Mouse (Mus musculus): ENCODE measurements around the gene Pfdn2.
A peak's percentile ranks its signal among the peaks of the same experiment; 100 is the strongest.

Gene Pfdn2

GRCm38 (mm10) chr1:171355812-171356340 is 10.4 kb downstream of the Pfdn2 start:
- no peak for DNase-seq (ENCODE audit: extremely low spot score, low spot score)

- no peak for DNase-seq (ENCODE audit: extremely low spot score, low spot score)
Observed at GRCm38 (mm10) chr1:171356814-171357213, 11.3 kb downstream of the Pfdn2 start.

- DNase-seq (ENCODE audit: extremely low spot score, low spot score) = no peak
Observed at GRCm38 (mm10) chr1:171358421-171358820, 13.0 kb downstream of the Pfdn2 start.

DNA sequence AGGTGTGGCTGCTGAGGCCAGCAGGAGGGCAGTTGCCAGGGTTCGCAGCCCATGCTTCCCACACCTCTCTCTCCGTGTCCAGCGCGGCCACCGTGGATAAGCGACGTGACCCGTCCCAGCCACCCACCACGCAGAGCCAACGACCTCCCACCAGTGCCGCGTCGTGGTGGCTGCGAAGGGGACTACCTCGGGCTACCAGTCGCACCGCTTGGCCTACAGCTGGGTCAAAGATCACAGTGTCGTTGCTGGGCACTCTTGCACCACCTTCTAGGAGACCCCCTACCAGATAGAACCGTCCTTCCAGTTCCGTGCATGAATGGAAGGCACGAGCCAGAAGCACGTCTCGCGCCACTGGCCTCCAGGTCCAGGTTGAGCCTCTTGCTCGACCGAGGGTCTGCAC is 14.8 kb downstream of the Pfdn2 start:
- DNase-seq (ENCODE audit: extremely low spot score, low spot score) = no peak

GRCm38 (mm10) chr1:171360656-171361055 is 15.2 kb downstream of the Pfdn2 start, which contains the start of gene Klhdc9:
TSS of gene Klhdc9 (minus strand) at chr1:171360798.
- DNase-seq (ENCODE audit: extremely low spot score, low spot score) = peak; percentile 93

DNA sequence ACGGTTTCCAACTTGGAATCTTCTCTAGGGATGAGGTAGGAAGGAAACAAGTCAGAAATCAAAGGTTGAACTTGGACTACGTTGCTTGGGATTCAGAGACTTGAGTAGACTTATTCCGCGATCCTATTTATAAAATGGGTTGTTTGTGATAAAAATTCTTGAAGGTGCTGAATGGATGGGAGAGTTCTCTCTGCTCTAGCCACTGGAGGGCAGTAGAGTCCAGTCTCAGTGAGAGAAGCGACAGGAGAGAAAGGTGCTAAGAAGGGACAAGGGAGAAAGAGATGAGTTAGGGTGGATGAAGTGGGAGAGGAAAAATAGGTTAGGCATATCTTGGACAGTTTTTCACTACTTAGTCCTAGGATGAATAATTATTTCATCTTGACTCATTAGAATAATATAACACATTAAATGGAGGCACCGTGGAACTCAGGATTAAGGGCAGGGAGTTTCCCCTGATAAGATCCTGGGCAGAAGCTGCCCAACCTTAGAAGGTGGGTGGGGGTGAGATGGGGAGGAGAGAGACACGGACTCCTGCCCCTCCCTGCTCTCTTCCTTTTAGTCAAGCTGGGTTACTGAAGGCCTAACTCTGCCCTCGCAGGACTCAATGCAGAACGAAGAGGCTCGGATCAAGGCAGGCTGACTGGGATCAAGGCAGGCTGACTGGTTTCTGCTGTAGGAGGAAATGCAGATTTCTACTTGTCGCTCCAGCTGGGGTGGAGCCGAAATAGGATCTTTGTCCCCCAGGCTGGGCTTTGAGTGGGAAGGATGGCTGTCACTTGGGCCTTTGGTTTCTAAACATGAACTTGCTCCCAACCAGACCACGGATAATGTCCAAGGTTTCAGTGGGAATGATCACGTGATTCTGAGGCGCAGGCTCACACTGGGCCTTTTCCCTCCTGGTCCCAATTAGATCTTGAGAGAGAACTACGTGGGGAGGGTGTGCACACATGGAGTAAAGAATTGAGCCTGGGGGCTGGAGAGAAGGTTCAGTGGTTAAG is 15.9 kb downstream of the Pfdn2 start:
- DNase-seq (ENCODE audit: extremely low spot score, low spot score) = peak; percentile 62

DNA sequence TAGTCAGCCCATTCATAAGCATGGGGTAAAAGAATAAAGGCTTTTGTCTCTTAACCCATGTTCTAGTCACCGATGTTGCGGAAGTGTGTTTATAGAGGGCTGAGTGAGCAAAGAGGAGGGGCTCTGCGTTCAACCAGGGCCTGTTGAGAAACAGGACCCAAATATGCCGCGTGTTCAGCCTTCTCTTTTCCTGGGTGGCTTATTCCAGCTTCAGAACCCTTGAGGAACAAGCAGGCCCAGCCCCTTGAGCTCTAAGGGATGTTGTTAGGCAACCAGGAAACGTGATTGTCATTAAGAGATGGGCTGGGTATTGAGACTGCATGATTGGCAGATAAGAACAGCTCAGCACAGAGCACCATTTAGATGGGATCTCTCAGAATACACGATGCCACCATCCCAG is 20.5 kb downstream of the Pfdn2 start:
- no peak for DNase-seq (ENCODE audit: extremely low spot score, low spot score)

- DNase-seq (ENCODE audit: extremely low spot score, low spot score) = no peak
Observed at GRCm38 (mm10) chr1:171369845-171370556, 24.5 kb downstream of the Pfdn2 start, which contains the start of gene Nectin4. TSS of gene Nectin4 (plus strand) at chr1:171370099.

DNA sequence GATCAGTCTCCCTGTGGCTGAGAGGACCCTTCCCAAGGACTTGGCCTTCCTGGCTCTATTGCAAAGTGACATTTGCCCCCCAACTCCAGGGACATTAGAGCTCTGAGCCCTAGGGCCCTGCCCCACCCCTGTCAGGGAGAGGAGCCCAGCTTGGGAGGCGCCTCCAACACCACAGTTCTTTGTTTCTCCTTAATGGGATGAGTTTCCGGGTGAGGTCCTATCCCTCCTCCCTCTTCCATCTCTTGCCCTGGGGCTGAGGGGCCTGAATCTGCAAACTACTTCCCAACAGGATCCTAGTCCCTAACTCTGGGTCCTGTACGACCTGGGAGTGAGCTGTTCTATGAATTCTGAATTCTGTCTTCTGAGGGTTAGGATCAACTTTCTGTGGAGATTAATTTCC is 27.4 kb downstream of the Pfdn2 start:
- no peak for DNase-seq (ENCODE audit: extremely low spot score, low spot score)

DNA sequence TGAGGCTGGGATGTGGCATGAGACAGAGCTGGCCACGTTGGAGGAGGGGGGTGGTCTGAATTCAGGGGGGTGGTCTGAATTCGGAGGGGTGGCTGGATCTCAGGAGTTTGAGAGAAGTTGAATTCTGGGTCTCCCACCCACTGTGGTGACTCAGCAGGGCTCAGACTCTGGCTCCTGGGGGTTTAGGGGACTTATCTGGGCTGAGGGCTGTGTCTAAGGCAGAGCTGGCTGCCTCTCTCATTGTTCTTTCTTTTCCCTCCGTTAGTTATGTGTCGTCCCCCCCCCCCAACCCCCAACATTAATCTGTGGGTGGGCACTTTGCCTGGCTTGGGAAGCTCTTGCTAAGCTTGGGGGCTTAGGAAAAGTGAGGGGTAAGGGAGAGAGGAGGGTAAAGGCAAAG is 28.5 kb downstream of the Pfdn2 start:
- DNase-seq (ENCODE audit: extremely low spot score, low spot score) = no peak

DNA sequence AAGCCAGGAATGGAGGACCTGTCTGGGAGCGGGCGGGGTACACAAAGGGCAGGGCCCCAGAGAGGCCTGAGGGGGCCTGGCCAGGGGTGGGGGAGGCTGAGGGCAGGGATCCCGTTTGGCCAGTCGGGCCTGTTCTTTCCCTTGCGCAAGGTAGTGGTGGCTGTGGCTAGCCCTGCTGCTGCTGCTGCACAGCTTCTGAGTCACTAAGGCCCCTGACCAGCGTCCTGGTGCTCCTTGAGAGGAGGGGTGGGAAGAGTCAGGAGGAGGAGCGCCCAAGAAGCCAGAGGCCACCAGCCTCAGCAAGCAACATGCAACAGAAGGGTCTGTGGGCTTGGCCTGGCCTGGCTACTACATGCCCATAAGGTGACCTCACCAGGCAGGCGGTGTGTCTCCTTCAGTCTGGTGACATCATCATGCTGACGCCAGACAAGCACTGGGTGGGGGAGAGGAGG is 30.2 kb downstream of the Pfdn2 start:
- no peak for DNase-seq (ENCODE audit: extremely low spot score, low spot score)

GRCm38 (mm10) chr1:171378298-171378697 is 32.8 kb downstream of the Pfdn2 start:
- DNase-seq (ENCODE audit: extremely low spot score, low spot score) = no peak

GRCm38 (mm10) chr1:171379935-171380599 is 34.6 kb downstream of the Pfdn2 start:
- DNase-seq (ENCODE audit: extremely low spot score, low spot score) = peak; percentile 71

DNA sequence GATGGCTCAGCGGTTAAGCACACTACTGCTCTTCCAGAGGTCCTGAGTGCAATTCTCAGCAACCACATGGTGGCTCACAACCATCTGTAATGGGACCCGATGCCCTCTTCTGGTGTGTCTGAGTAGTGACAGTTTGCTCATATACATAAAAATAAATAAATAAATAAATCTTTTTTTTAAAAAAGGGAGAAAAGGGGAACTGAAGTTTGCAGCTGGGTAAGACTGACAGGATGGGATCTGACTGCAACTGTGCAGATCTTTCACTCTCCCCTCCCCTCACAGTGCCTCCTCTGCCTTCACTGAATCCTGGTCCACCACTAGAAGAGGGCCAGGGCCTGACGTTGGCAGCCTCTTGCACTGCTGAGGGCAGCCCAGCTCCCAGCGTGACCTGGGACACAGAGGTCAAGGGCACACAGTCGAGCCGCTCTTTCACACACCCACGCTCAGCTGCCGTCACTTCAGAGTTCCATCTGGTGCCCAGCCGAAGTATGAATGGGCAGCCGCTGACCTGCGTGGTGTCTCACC is 36.7 kb downstream of the Pfdn2 start:
- DNase-seq (ENCODE audit: extremely low spot score, low spot score) = no peak

DNA sequence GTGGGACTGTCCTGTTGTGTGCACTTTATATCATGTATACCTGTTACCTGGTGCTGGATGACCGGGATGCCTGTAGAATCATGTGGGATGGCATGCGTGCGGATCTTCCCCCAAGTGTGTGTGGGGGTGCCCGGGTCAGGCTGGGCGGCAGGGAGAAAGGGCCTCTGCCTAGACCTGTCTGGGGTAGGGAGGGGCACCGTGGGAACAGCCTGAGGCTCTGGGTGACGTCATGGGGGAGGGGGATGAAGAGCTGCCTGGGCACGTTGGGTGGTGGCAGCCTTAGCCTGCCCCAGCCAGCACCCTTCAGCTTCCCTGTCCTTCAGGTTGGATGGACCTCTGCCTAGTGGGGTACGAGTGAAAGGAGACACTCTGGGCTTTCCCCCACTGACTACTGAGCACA is 38.9 kb downstream of the Pfdn2 start:
- DNase-seq (ENCODE audit: extremely low spot score, low spot score) = no peak

GRCm38 (mm10) chr1:171385171-171385570 is 39.7 kb downstream of the Pfdn2 start:
- no peak for DNase-seq (ENCODE audit: extremely low spot score, low spot score)

DNA sequence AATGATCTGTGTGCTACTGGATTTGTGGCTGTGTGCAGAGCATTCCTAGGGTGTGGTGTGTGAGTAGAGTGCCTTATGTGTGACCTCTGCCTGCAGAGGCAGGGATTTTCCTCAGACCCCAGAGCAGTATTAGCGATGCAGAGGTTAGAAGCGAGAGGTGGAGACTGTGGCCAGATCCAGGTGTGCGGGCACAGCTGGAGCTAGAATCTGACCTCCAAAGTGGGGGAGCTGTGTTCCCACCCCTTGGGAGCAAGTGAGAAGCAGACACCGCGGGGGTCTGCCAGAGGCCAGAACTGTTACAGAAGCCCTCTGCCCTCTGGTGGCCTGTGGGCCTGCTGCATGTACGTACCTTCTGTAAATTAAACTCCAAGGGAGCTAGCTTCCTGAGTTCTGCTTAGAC is 41.6 kb downstream of the Pfdn2 start:
- peak; percentile 52 for DNase-seq (ENCODE audit: extremely low spot score, low spot score)

- DNase-seq (ENCODE audit: extremely low spot score, low spot score) = no peak
Observed at GRCm38 (mm10) chr1:171388376-171389102, 43.1 kb downstream of the Pfdn2 start, which contains the start of gene Arhgap30. TSS of gene Arhgap30 (plus strand) at chr1:171388954.

GRCm38 (mm10) chr1:171390101-171390500 is 44.6 kb downstream of the Pfdn2 start:
- no peak for DNase-seq (ENCODE audit: extremely low spot score, low spot score)

DNA sequence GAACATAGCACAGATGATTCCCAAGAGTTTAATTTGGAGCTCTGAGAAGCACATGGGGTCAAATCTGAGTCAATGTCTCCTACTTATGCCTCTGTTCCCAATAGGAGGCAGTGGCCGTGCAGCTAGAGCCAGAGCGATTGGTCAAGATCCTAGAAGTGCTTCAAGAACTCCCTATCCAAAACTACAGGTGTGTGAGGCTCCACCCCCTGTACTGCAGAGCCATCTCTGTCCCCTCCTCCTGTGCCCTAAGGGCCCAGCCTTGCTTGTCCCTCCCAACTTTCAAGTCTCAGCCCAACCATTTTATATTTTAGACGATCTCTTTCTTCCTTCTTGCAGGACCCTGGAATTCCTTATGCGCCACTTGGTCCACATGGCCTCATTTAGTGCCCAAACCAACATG is 56.4 kb downstream of the Pfdn2 start:
- no peak for DNase-seq (ENCODE audit: extremely low spot score, low spot score)
